Mouse (Mus musculus) stomach, postnatal 0 days (tissue): ENCODE measurements around the gene Wdr37.

Experiments
- CTCF ChIP-seq: IDR thresholded peaks from 2 replicates; pipeline ENCODE4 v1.5.1; 2016; ENCODE audit warnings: antibody characterized with exemption, low read depth, mild to moderate bottlenecking, moderate library complexity
- EP300 ChIP-seq: optimal IDR thresholded peaks from 2 replicates; pipeline ENCODE3; 2016; ENCODE audit warnings: antibody characterized with exemption

- TF ChIP-seq CTCF (no peak), EP300 (no peak)
These were observed 31.8 kb downstream of the Wdr37 start for GRCm38 (mm10) chr13:8839937-8840336.
